Mouse (Mus musculus): ENCODE measurements around the gene Foxp1. TPM values are rescaled to one million over a fixed set of nuclear protein-coding genes. Genes with fewer than 3 reads are reported as not detected.
A peak's percentile ranks its signal among the peaks of the same experiment; 100 is the strongest.

Foxp1 gene
- total RNA-seq, 4 experiments from 2014 or later = 90.9 to 101 (median 95.2) TPM

DNA sequence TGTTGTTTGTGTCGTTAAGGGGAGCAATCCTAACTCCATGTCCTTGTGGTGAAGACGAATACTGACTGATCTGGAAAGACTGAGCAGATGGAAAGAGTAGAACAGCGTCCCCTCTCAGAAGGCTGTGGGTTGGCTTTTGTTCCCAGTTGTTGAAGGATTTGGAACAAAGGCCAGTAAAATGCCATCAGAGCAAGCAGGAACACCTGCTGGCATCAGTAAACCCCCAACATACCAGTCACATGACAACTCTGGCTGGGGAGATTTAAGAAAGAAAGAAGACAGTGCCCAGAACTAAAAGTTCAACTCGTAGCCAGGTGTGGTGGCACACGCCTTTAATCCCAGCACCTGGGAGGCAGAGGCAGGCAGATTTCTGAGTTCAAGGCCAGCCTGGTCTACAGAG is 549.1 kb downstream of the Foxp1 start:
- DNase-seq (ENCODE audit: low spot score in 2 of 2) = no peak

DNA sequence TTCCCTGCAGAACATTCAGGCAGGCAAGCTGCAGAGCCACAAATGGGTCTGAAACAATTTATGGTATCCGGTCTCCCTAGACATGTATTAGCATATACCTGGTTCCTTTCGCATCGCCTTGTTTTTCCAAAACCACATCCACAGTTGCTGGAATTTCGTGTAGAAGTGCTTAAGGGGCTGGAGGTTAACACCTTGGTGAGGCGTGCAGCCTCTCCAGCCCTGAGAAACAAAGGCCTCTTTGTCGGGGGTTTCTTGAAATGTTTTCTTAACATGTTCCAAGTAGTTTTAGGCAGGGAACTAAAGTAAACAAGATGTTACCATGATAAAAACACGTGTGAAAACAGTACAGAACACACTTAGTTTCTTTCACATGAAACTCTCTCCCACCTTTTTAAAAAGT is 550.1 kb downstream of the Foxp1 start:
- DNase-seq (ENCODE audit: low spot score in 2 of 2) = no peak

DNA sequence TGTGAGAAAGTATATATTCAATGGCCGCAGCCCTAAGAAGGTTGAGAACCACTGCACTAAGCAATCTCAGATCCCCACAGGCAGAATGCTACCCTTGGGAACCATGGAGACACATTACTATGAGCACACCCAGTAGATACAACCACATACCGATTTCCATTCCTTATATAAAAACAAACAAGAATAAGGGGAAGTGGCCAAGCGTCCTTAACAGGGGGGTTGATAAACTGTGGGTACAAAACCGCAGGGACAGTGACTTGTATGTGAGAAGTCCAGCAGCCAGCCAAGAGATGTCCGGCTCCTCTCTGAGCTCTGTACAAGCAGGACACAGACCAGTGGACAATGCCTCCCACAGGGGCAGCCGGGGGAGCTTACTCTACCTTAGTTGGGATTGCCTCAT is 563.2 kb downstream of the Foxp1 start:
- DNase-seq (ENCODE audit: low spot score in 2 of 2) = no peak

DNA sequence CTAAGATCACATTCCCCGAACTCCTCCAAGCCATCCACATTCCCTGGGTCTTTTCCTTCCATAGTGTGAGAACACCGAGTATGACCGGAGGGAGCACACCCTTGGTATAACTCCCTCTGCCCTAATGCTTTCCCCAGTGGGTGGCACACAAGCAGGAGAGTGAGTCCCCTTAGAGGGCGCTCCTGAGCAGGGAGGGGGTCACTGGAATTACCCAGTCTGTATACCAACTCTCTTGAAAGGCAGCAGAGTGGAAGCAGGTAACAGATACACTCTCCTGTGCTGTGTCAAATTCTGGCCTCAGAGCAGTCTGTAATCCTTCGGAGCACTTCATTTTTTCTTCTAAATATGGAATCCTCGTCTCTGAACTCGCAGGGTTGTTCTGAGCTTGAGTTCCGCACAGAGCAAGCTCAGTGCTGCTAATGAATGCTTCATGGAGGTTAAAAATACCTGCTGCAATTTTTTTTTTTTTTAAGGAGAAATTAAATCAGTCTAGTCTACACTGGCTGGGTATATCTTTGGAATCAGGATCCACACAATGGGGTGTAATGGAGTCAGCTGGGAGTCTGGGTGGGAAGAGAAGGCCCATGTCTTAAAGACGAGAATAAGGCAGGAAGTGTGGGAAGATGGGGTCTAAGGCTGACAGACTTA is 565.9 kb downstream of the Foxp1 start:
- DNase-seq (ENCODE audit: low spot score in 2 of 2) = no peak

DNA sequence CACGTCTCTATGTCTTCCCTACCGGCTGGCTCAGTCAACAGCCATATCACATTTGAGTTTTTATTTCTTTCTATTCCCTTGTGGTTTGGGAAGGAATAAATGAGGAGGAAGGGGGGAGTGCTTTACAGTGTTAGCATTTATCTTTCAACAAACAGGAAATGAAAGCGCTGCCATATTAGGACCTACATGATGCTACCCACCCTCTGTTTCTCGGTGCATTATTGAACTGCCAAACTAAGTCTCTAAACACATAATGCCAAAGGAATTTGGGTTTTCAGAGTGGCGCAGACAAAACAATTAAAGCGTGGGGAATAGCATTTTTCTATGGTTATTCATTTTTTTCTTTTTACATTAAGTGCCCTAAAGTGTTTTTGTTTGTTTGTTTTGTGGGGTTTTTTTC is 566.8 kb downstream of the Foxp1 start:
- no peak for DNase-seq (ENCODE audit: low spot score in 2 of 2)

DNA sequence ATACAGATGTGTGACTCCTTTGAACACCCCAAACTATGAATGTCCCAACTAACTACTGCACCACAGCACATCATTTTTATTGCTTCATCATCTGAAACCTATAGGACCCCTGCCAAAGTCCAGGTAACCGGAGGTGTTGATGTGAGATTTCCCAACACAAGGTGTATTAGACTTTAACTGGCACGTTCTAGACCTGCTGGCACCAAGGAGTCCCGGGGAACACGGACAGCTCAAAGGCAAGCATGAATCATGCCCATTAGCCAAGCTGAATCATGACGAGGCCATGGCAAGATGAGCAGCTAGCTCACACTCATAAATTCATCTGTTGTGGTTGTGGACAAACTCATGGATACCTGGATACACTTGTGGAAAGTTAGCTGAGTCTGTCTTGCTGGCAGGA is 568.1 kb downstream of the Foxp1 start:
- no peak for DNase-seq (ENCODE audit: low spot score in 2 of 2)

DNA sequence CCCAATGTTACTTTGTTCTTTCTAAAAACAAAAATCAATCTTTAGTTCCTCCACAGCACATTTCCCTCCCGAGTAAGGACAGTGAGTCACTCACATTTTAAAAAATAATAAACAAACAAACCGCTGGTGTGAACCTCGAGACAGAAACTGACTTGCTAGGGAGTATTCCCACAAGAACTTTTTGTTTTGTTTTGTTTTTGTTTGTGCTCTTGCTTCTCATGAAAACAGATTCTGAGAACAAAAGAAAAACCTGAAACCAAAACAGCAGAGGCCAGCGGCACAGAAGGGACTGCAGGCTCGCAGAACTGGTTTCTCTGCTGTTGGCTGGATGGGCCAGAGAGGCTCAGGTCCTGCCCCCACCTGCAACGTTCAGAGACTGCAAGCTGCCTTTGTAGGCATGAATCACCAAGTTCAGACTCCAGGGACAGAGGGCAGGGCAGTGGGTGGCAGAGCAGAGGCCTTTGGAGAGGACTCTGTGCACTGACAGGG is 572.8 kb downstream of the Foxp1 start:
- DNase-seq (ENCODE audit: low spot score in 2 of 2) = no peak

DNA sequence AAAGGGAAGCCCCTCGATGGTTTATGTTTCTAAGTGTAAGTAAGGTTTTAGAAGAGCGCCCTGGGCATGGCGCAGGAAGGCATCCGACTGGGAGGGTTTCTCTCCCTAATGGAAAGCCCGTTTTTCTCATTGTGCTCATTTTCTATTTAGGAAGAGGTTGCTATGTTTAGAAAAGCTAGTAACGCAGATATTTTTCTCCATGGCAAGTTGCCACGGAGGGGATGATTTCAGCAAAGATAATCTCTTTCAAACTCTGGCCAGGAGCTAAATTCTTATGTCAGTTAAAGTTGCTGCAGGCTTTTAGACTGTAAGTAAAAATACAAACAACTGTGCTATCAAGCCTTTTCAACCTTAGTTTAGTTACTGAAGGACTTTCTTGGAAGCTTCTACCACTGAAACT is 573.2 kb downstream of the Foxp1 start:
- DNase-seq (ENCODE audit: low spot score in 2 of 2) = no peak

DNA sequence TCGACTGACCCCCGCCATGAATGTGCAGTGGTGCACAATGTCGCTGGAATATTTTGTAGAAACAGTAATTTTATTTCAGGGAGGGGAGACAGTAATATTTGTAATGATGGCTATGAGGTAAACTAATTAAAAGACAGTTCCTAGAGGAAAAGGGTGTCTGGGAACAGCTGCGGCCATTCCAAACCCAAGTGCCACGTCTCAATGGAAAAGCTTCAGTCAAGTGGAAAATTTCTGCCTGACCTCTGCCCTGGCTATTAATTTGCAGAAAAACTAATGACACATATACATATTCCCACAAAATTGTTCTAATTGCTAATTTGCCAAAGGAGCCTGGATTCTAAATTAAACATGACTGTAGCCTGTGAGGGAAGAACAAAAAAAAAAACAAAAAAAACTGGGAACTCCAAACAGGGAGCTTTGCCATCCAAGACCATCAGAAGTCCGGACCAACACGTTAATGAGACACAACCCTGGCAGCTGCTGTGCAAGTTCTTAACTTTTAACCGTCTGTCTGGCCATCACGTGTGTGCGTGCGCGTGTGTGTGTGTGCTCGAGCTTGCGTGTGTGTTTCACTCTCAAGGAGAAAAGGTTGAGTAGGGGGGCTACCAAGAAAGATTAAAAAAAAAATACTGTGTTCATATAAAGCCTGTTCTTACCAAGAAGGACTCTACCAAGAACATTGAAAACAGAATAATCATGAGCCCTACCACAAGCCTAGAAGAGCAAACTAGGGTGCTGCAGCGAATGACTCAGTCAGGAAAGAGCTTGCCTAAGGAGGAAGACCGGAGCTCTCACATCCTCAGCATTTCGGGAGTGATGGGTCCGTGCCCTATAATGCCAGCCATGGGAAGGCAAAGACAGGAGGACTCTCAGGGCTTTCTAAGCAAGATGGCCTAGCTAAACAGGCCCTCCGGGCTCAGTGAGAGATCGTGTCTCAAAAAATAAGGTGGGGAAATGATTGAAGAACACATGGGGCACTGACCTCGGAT is 574.1 kb downstream of the Foxp1 start:
- no peak for DNase-seq (ENCODE audit: low spot score in 2 of 2)

DNA sequence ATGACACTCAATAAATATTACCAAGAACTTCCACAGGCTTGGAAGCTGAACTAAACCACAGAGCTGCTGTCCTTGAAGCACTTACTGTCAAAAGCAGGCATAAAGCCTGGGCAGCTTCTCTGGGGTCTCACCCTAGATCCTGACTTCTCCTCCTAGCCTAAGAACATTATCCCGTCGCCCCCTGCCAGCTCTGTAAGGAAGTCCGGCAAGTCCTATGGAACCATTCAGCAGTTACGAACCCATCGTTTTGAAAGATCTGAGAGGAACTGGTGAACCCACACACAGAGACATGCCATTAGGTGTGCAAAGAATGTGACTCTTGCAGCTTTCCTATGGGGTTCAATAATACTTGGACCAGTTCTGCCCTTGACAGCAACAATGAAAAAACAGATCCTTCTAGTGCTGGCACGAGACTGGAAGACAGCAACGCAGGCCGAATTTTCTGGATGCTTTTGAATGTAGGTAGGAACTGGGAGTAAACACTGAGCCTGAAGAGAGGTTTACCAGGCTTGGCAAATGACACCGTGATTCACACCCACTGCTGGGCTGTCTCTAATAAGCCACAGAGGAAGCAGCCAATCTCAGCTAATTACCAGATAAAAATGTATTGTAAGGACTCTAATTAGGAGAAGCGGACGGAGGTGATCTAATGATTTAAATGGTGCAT is 574.9 kb downstream of the Foxp1 start:
- peak in 1 of 2 experiments; percentile 25 for DNase-seq (ENCODE audit: low spot score in 2 of 2)

DNA sequence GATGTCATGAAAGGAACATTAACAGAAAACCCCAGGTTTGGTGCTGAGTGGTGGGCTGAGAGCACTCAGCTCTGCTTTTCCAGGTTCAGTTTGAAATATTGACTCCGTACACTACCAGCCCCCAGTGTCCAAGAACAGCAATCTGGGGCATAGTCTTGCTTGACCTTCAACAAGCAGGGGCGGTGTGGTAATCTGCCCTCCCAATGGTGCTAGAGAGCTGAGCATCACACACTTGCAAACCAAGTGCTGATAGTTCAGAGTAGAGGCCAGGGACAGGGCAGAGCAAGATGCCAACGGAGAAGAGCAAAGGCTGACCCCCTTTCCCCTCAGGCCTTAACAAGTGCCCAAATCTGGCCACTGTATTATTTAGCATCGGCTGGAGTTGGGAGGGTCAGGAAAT is 575.8 kb downstream of the Foxp1 start:
- no peak for DNase-seq (ENCODE audit: low spot score in 2 of 2)

DNA sequence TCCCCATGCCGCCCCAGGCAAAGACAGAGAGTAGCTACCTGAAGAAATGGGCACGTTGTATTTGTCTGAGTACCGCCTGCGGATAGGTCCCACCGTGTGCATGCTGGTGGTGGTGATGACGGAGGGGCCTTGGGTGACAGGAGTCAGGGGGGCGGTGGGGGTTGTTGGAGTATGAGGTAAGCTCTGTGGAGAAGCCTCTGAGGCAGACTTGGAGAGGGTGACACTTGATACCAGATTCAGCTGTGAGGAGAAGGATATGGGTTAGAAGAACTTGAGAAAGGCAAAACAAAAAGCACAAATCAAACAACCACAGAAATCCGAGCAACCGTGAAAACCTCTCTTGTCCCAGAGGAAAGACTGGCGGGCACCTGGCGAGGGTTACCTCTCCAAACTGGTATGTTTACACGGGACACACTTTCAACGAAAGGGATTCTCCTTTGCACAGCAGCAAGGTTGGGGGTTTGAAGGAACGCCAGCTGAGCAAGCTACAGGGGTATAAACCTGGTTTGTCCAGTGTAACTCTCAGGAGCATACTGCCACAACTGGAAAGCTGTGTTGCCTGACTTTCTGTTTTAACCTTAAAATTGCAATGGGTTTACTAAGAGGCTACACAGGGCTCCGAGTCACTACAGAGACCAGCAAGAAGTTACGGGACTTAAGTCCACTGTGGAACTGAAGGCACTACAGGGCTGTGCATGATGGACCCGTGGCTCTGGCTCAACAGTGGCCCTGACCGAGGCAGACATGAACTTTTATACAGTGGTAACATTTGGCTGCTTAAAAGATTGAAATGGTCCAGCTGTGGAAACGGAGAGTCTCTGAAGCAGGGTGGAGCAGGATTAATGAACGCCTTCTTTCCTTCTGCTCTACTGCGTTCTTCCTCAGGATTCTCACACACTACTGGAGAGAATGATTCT is 576.8 kb downstream of the Foxp1 start:
- DNase-seq (ENCODE audit: low spot score in 2 of 2) = no peak

DNA sequence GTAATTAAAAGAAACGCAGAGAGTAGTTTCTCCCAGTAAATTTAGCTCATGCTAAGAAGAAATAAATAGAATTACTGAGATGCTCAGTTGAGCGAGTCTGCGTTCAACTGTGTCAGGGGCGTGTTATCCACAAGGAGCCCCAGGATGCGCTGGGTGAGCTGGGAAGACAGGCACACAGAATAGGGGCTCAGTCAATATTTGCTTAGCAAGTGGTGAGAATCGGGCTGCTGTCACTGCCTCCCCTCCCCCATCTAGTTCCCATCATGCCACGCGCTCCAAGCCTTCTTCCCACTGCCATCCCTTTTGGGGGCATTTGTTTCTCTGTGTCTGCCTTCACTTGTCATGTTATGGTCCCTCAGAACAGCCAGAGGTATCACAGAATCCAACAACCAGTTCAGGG is 584.2 kb downstream of the Foxp1 start:
- no peak for DNase-seq (ENCODE audit: low spot score in 2 of 2)

DNA sequence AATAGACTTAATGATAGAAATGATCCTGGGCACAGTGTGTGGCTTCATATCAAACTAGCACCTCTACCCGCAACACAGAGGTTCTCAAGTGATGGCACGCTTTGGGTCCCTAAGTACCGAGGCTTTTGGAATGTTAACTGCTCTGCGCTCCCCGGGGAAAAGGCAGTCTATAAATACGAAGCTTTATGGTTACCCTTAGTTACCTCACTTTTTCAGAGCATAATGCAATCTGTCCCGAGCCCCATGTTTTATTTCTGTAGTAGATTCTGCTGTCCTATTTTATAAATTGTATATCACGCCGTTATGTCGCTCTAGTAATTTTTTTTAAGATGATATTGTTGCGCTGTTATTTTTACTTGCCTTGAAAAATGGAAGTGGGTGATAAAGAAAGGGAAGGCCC is 585.0 kb downstream of the Foxp1 start:
- no peak for DNase-seq (ENCODE audit: low spot score in 2 of 2)

DNA sequence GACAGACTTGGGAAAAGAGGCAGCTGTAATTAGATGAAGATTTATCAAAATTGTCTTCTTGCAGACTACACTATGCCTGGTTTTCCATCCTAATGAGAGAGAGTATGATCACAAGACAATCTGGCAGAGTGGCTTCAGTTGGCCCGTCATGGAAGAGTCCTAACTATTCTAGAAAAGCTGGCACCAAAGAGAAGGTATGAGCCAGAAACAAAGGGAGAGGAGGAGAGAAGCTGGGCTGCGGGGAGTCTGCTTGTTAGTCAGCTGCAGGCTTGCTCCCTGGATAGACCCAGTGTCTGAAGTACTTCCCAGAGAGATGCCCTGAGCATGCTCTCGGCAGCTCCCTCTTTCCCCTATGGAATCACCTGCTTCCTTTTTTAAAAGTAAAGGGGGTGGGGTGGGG is 586.1 kb downstream of the Foxp1 start:
- no peak for DNase-seq (ENCODE audit: low spot score in 2 of 2)

DNA sequence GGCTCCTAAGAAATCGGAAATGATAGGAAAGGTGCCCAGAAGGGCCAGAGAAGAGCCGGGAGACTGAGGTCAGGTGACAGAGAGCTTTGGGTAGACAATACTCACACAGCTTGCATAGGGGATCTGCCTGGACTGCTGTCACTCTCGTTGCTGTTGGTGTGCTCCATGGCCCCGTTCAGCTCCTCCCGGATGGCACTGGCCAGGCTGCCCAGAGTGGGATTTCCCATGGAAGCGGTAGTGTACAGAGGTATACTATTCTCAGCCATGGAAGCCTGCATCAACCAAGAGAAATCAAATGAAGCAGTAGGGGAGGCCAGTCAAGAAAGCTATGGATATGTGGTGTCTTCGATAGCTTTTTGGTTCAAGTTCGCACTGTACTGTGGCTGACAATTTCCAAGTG is 587.4 kb downstream of the Foxp1 start:
- DNase-seq (ENCODE audit: low spot score in 2 of 2) = no peak

DNA sequence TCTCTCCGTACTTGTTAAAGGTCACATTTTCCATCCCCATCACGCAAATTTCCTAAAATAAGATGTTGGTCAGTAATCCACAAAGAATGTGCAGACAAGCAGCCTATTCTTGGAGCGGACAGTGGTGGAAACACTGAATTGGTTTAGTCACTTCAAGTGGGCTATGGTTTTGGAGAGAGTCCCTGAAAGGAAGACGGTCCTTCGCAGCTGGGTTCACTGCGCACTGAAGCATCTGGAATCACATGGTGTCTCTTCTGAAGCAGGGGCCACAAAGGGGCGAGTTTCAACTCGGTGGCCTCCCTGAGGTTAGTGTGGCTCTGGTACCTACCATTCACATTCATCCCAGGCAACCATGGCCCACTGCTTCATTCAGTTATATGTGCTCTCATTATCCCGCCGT is 588.1 kb downstream of the Foxp1 start:
- no peak for DNase-seq (ENCODE audit: low spot score in 2 of 2)

DNA sequence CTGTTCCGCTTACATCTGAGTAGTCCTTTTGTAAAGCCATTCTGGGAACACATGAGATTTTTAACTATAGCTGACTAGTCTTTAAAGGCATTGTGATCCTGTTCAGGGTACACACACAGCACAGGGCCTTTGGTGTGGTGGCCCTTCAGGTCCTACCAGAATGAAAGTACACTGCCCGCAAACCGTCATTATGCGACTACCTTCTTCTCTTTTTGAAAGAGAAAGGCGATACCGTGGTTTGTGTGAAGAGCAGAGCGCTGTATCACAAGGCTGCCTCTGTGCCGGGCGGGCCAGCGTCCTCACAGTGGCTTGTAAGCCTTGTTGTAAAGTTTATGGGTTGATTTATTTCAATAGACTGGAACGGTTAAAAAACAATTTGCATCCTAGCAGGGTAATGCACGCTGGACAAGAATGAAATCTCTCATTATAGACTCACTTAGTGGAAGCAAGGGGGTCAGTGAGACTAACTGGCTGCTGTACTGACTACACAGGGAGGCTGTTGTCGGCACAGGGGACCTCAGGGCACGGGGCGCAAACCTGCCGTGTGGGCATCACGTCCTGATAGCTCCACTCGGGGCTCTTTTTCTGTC is 589.3 kb downstream of the Foxp1 start:
- DNase-seq (ENCODE audit: low spot score in 2 of 2) = no peak

DNA sequence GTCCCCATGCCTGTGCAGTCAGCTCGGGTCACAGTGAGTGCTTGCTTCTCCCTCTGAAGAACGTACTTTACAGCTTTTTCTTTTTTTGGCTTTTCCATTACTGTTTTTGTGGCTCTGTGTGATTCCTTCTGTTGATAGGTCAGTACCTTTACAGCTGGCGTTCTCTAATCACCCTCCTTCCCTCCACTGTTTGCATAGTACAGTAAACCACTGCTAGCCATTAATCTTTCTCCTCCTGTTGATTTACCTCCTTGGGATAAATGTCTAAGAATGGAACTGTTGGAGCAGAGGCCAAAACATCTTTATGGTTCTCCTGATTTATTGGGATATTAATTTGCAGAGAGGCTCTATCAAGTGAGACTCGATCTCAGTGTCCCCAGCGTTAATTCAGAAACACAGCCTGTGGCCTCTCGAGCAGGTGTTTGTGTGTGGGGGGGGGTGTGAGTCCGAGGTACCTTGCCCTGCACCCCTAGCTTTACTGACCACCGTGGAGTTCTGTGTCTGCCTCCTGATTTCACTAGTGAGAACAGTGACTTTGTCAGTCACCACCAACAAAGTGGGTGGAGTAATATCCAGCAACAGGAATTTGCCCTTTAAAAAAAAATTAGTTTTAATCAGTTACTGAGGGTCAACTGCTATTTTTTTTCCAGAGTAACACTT is 590.5 kb downstream of the Foxp1 start:
- no peak for DNase-seq (ENCODE audit: low spot score in 2 of 2)

DNA sequence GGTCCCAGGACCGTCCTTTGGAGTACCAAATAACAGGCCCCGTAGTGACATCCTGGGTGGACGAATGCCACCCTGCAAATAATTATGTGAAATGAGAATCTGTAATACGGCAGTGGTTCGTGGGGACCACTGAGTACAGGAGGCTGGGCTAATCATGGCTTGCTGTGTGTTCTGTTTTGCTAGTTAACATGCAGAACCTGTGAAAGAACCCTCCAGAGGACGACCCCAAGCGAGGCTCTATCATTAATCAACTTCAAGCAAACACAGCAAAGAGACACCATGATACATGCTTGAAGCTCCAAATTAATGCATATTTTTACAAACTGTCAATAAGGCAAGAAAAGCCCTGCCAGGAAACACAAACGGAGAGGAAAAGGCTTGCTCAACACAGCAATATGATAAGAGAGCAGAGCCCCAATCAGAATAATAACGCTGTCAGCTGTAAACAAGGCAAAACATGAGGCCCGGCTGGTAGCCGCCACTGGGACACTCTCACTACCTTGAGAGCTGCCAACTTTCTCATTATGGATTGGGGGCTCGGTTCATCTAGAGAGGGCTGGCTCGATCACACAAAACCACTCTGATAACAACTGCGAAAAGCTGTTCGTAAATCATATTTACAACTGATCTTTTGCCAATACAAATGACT is 591.7 kb downstream of the Foxp1 start:
- DNase-seq (ENCODE audit: low spot score in 2 of 2) = no peak
